Mouse (Mus musculus): ENCODE measurements around the gene Nek1. TPM values are rescaled to one million over a fixed set of nuclear protein-coding genes. Genes with fewer than 3 reads are reported as not detected.

Gene Nek1
- polyA plus RNA-seq, 1 experiment, result 2.9 TPM

GRCm38 (mm10) chr8:61173921-61174492 lies 181.0 kb downstream of the Nek1 start:
- 77% methylated on average over 7 of the region's 7 CpGs for WGBS
- peaks cover 7% of the 10 kb centered on the region; the same call in 1 of the 2 replicates for H3K4me1 ChIP-seq (ENCODE audit: control insufficient read depth, insufficient read depth, low read length)
- TF ChIP-seq CTCF (conservative IDR thresholded peaks at IDR 0.05; ENCODE audit: insufficient read depth, insufficient read length, low read depth, low read length), result no peak
- TF ChIP-seq POLR2A (IDR thresholded peaks at IDR 0.05; ENCODE audit: low read depth, low read length), result no peak
- no peaks in the 10 kb centered on the region for H3K27me3 ChIP-seq (replicated peaks; ENCODE audit: control insufficient read depth, insufficient read depth, low read length)
- H3K36me3 ChIP-seq (ENCODE audit: control insufficient read depth, insufficient read depth, low read length), result no peaks in the 10 kb centered on the region
- no peak overlapping the region for H3K27ac ChIP-seq (ENCODE audit: insufficient read depth, low read depth, low read length)
- no peak for DNase-seq
- no peak overlapping the region for H3K4me3 ChIP-seq (ENCODE audit: insufficient read depth, low read depth, low read length)

GRCm38 (mm10) chr8:61175876-61176275 lies 182.9 kb downstream of the Nek1 start:
- H3K27me3 ChIP-seq (replicated peaks; ENCODE audit: control insufficient read depth, insufficient read depth, low read length), result no peaks in the 10 kb centered on the region
- DNase-seq, result no peak
- H3K4me1 ChIP-seq (ENCODE audit: control insufficient read depth, insufficient read depth, low read length), result peaks cover 7% of the 10 kb centered on the region; the same call in 1 of the 2 replicates
- no peak overlapping the region for H3K27ac ChIP-seq (ENCODE audit: insufficient read depth, low read depth, low read length)
- no peaks in the 10 kb centered on the region for H3K36me3 ChIP-seq (ENCODE audit: control insufficient read depth, insufficient read depth, low read length)
- WGBS, result 80% methylated on average over 2 of the region's 2 CpGs
- no peak overlapping the region for H3K4me3 ChIP-seq (ENCODE audit: insufficient read depth, low read depth, low read length)
- no peak for TF ChIP-seq POLR2A (IDR thresholded peaks at IDR 0.05; ENCODE audit: low read depth, low read length)
- no peak for TF ChIP-seq CTCF (conservative IDR thresholded peaks at IDR 0.05; ENCODE audit: insufficient read depth, insufficient read length, low read depth, low read length)

GRCm38 (mm10) chr8:61177680-61178593 lies 184.9 kb downstream of the Nek1 start:
- TF ChIP-seq POLR2A (IDR thresholded peaks at IDR 0.05; ENCODE audit: low read depth, low read length) (no peak), CTCF (conservative IDR thresholded peaks at IDR 0.05; ENCODE audit: insufficient read depth, insufficient read length, low read depth, low read length) (no peak)
- DNase-seq, result peak; percentile 53

GRCm38 (mm10) chr8:61178594-61179140 lies 185.7 kb downstream of the Nek1 start:
- H3K27me3 ChIP-seq (replicated peaks; ENCODE audit: control insufficient read depth, insufficient read depth, low read length), result no peaks in the 10 kb centered on the region
- TF ChIP-seq POLR2A (IDR thresholded peaks at IDR 0.05; ENCODE audit: low read depth, low read length), result no peak
- TF ChIP-seq CTCF (conservative IDR thresholded peaks at IDR 0.05; ENCODE audit: insufficient read depth, insufficient read length, low read depth, low read length), result no peak
- DNase-seq, result no peak
- WGBS, result 59% methylated on average over 11 of the region's 11 CpGs
- H3K4me1 ChIP-seq (ENCODE audit: control insufficient read depth, insufficient read depth, low read length), result peaks cover 7% of the 10 kb centered on the region; the same call in 1 of the 2 replicates
- no peak overlapping the region for H3K4me3 ChIP-seq (ENCODE audit: insufficient read depth, low read depth, low read length)
- H3K27ac ChIP-seq (ENCODE audit: insufficient read depth, low read depth, low read length), result no peak overlapping the region
- H3K36me3 ChIP-seq (ENCODE audit: control insufficient read depth, insufficient read depth, low read length), result no peaks in the 10 kb centered on the region

More at GRCm38 (mm10) chr8:61177680-61178593, 184.9 kb downstream of the Nek1 start:
- no peaks in the 10 kb centered on the region for H3K27me3 ChIP-seq (replicated peaks; ENCODE audit: control insufficient read depth, insufficient read depth, low read length)
- no peak overlapping the region for H3K27ac ChIP-seq (ENCODE audit: insufficient read depth, low read depth, low read length)
- H3K4me3 ChIP-seq (ENCODE audit: insufficient read depth, low read depth, low read length), result no peak overlapping the region
- 69% methylated on average over 12 of the region's 12 CpGs for WGBS
- H3K36me3 ChIP-seq (ENCODE audit: control insufficient read depth, insufficient read depth, low read length), result no peaks in the 10 kb centered on the region
- peaks cover 7% of the 10 kb centered on the region; the same call in 1 of the 2 replicates for H3K4me1 ChIP-seq (ENCODE audit: control insufficient read depth, insufficient read depth, low read length)

Other genes with a start within 250 kb of the Nek1 start
- 3.9 and 6.5 TPM in 2 replicates for gene Hpf1, start 102.8 kb upstream of the Nek1 start, polyA plus RNA-seq (2012; rRNA removed)
- gene Clcn3, start 9.9 kb upstream of the Nek1 start, polyA plus RNA-seq (2012; rRNA removed), result 24.6 and 27.0 TPM in 2 replicates
- 14.4 and 15.3 TPM in 2 replicates for gene Sh3rf1, start 230.7 kb downstream of the Nek1 start, polyA plus RNA-seq (2012; rRNA removed)